Mouse (Mus musculus) testis, postnatal 10 days (tissue): ENCODE data around the gene 4930562C15Rik.
A peak's percentile ranks its signal among the peaks of the same experiment; 100 is the strongest.

Experiments
- DNase-seq: peaks from one replicate; pipeline ENCODE4 v3.0.0; 2021; ENCODE audit warnings: low spot score

The 4930562C15Rik gene

DNA sequence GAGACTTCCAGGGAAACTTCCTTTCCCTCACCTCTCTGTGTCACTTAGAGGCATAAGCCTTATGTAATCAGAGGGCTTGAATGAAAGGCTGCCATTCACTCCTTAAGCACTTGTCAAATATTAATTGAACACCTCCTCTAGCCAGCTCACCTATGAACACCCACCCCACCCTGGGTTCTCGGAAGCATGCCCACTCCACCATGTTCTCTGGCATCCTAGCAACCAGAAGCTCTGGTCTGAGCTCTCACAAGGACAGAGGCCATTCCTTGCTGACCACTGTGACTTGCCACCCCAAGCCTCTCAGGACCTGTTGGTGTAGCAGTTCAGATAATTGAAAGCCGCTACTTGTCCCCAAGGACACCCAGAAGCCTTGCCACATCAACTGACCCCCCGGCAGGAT is at the start of gene 4930562C15Rik:
4930562C15Rik (plus strand) TSS at position 226 of the 400 bp plus-strand sequence.
- no peak for DNase-seq

DNA sequence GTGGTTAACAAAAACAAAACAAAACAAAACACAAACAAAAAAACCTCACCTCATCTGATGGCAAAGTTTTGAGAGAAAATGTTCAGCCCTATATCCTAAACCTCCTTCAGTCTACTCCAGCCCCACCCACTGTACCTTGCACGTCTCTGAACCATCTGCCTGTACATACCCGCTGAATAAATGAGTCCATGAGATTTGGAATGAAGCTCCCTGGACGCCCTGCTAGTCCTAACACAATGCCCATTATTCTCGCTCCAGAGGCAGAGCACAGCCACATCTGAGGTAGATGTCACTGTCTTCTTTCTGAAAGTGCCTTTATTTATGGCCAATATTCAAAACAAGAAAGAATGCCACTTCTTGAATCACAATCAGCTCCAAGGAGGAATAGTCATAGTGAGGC is 49.5 kb upstream of the 4930562C15Rik start:
- DNase-seq: peak; percentile 23

DNA sequence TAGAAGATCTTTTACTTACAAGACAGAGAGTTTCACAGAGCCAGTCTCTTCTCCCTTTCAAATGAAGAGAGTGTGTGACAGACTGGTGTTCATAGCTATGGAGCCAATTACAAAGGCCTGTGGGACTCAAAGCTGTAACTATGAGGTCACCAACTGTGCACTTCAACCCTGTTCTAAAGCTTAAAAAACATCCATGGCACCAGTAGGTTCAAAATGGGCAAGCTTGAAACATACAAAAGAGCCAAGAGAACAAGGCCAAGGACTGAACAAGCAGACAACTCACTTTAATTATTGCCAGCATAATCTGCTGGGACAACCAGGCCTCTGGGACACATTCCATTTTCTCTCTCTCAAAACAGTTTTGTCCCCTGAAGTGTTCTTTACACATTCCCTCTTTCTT is 47.0 kb upstream of the 4930562C15Rik start:
- DNase-seq: no peak

DNA sequence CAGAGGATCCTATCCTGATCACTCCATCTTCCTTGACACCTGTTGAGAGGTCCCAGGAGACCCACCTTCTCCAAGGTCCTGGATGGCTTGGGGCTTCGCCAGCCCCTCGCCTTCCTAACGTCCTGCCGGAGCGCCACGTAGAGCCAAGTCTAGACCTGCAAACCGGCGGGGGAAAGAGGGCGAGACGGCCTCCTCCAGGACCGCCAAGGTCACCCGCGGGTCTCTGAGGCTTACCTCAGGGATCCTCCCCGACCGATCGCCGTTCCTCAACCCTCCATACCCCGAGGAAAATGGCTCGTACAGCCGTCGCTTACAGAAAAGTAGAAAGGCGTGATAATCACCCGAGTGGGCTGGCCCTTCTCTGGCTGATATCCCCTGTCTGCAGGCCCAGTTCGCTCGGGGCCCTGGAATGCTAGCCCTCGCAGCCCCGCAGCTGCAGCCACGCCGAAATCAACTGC is 45.9 kb upstream of the 4930562C15Rik start:
- DNase-seq: peak; percentile 73

DNA sequence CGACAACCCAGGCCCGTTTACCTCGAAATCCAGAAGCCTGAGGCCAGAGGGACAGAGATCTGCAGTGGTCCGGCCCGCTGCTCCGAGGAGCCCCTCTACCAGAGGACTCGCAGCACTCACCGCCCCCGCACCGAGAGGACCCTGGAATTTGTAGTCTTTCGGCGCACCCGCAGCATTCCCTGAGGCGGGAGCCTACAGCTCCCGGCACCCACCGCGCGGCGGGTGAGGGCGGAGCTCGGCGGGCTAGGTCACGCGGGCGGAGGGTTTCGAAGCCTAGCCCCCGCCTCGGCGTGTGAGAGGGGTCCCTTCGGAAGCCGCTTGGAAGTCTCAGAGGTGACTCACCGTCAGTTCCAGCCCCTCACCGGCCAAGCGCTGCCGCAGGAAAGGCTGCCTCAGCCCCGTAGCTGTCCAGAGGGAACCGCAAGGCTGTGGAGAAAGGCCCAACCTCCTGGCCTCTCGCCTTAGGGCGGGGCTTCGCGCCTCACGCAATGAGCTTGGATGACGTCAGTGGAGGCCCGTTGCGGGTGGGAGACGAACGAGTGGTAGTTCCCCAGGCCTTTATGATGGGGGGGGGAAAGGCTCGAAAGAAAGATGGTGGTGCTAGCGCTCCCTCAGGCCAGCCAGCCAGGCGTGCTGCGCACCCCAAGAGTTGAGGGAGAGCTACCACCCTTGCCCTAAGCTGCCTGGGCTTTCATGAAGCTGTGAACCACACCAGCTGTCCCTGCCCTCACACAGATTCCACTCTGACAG is 45.2 kb upstream of the 4930562C15Rik start, which contains the start of gene Cdip1:
Cdip1 (minus strand) TSS at position 483 of the 750 bp plus-strand sequence.
- peak; percentile 96 for DNase-seq

DNA sequence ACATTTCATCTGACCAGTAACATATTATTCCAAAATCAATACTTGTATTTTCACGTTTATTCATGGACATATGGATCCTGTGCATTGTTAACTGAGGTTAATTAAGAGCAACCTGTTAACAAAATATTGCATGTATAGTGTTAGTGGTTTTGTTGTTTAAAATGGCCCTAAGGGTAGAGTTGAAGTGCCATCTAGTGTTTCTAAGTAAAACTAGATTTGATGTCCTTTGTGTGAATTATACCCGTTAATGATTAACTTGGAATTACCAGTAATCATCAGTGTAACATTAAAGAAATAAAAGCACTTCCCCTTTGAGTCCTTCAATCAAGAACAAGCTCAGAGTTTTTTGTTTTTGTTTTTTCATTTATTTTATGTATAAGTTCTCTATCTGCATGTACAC is 43.9 kb upstream of the 4930562C15Rik start:
- DNase-seq: no peak

DNA sequence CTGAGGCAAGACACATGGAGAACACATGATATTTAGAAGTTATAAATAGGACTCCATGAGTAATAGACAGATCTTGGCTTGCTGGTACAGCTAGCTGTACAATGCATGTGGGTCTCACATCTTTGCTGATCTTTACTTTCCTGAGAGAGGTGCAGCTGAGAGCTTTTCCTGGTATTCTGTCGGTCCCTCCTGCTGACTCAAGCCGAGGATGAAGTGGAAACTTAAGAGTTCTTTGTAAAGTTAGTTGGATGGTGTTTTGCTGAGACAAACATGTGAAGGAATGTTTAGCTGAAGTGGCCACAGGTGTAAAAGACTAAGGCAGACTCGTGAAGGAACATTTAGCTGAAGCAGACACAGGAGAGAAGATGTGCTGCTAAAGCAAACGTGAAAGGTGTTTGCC is 38.6 kb upstream of the 4930562C15Rik start:
- DNase-seq: no peak

DNA sequence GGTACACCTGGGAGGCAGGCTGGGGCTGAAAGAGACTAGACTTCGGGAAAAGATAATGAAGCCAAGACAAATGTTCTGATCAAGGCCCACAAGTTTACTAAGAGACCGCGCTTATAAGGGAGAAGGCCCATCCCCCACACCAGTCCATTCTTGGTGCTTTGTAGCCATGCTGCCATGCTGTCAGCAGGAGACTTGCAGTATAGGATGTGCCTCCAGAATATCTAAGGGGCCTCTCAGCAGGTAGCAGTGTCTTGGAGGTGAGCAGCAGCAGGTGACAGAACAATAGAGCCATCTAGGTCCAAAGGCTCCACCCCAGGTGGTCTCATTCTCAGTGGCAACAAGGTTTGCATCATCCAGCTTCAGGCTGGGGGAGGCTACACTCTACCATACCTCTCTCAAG is 16.9 kb upstream of the 4930562C15Rik start:
- DNase-seq: no peak

DNA sequence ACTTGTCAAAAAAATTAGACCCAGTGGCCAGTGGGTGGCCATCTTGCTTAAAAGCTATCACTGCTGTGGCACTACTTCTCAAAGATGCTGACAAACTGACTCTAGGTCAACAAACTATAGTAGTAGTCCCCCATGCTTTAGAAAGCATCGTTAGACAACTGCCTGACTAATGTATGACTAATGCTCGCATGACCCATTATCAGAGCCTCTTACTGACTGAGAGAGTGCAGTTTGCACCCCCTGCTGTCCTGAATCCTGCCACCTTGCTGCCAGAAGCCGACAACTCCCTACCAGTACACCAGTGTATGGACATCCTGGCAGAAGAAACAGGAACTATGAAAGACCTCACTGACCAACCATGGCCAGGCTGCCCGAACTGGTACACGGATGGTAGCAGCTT is 10.8 kb upstream of the 4930562C15Rik start:
- peak; percentile 24 for DNase-seq

DNA sequence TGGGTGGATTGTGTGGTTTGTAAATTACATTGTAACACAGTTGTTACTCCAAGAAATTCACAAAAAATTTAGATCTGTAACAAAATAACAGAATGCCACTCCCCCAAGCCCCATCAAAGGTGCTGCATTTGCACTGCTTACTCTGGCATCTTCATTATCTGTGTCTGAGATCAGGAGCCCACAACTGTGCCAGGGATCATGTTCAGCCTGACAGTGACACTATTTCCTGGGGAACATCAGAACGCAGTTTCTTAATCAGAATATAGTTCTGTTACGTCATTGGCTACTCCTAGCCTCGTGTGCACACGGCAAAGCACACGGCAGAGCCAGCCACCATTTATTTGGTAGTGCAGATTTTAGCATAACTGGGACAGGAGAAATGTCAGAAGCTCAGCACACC is 7.6 kb upstream of the 4930562C15Rik start:
- no peak for DNase-seq

DNA sequence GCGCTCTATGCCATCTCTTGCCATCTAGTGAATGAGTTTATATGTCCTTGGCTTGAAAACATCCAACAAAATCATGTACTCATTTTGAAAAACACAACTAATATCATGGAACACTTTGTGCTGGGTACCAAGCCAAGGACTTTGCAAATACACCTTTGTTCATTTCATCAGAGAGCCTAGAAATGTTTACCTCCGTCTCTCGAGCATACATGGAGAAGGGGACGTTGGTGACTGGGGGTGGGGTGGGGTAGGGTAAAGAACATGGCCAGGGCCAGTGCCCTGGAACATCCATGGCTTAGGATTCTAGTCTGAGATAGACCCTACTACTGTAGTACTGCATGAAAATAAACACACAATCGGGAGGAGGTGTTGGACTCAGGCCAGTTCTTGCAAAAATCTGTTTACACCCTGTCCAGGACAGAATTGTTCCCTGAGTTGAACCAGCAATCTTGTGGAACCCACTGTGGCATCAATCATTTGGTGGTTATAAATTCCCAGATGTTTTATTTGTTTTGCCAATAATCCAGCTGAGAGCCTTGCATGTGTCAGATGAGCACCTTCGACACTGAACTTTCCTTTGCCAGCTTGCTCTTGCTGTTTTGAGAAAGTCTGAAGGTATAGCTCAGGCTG is 5.8 kb upstream of the 4930562C15Rik start:
- DNase-seq: no peak

DNA sequence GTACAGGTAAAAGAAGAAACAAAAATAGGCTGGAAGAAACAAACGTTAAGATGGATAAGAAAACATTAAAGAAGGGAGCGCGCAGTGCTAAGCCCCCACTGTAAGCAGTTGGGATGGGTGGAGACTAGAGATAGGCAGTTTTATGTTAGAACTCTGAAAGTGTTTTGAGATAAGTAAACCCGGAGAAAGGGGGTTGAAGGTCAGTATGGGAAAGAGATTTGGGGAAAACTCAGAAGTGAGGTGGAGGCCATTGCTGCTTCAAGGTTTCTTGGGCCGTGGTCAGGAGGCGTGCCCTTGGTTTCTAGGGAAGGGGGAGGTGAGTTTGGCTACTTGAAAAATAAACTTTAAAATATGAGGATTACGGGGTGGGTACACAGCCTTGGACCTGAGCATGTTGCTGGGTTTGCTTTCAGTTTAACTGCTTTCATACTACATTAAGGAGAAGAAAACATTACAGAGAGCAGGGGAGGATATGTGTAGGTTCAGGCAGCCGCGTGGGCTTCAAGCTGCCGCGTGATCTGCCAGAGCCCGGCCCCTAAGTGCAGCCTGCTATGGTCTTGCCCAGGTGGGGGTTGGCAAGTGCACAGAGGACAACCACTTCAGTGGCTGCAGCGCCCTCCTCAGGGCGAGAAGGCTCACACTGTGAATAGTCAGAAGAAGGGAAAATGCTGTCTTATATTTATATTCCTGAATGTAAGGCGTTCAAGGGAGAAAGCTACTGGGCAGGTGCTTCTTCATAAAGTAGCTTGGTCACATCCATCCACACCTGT is 3.4 kb upstream of the 4930562C15Rik start:
- DNase-seq: peak; percentile 80

DNA sequence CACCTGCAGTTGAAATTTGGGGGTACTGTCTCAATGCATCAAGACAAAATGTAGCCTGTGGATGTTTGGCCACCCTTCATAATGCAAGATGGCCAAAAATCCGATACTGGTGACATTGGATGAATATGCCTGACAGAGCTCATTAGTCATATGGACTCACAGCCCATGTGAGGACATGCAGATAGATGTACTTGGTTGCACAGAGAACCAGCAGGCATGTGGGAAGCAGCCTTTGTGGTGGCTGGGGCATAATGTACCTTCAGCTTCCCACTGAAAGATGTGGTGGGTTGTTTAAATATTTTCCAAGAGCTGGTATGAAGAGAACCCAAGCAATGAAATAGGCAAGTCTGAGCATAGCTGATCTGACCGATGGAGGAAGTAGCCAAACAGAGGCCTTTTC is 1.4 kb upstream of the 4930562C15Rik start:
- DNase-seq: no peak

DNA sequence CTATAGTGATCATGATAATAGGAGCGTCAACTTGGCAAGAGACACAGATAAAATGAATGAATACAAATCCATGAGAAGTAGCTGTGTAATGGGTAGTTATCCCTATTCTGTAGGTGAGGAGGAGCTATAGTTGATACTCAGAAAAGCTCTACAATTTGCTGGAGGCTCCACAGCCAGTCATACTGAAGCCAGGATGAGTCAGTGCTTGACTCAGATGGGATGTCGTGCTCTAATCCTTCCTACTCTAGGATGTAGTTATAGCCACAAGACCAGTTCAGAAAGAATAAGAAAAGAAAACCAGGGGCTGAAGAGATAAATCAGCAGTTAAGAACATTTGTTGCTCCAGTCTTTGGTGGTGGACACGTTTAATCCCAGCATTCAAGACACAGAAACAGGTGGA is 2.4 kb downstream of the 4930562C15Rik start:
- no peak for DNase-seq

DNA sequence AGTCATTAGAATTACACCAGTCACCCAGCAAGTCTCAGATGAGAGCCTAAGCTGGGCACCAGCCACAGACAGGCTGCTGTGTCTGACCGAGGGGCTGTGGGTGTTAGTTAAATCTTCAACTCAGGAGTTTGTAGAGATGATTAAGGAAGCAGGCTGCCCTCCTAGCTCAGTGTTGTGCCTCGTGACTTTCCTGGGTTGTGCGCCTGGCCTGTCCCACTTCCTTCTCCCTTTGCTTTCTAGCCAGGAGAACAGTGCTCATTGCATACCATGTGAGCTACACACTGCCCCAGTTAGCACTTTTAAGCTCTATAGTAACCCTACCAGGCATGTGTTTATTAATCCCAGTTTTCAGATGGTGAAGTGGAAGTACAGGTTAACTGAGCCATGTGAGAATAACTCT is 4.3 kb downstream of the 4930562C15Rik start:
- DNase-seq: no peak

DNA sequence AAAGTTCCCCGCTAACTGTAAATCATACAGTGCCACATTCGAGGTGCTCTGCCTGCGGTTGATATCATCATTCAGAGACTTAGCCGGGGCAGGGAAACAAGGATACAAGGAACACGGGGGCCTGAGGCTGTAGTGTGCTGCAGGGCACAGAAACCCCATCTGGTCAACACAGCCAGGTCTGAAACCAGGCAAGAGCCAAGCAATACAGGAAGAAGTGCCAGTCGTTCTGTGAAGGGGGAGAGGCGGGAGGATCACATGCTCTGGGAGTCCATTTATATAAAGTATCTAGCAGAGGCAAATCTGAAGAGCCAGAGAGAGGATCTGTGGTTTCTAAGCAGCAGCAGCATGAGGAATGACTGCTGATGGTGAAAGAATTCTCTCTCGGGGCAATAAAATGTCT is 5.0 kb downstream of the 4930562C15Rik start:
- no peak for DNase-seq

DNA sequence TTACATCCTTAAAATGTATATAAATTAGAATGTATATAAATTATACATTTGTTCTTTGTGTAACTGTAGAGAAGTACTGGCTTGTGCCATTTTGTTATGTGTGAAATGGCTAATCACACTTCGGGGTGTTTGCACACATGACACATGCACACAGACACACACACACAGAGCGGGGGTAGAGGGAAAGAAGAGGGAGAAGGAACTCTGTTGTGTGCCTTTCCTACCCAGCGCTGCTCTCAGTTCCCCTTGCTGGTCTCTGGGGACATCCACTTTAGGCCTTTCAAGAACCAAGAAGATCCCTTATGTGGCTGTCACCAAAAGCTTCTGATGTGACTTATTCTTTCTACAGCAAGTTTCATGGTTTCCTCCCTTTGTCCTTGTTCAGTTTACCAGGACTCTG is 11.8 kb downstream of the 4930562C15Rik start:
- DNase-seq: no peak

DNA sequence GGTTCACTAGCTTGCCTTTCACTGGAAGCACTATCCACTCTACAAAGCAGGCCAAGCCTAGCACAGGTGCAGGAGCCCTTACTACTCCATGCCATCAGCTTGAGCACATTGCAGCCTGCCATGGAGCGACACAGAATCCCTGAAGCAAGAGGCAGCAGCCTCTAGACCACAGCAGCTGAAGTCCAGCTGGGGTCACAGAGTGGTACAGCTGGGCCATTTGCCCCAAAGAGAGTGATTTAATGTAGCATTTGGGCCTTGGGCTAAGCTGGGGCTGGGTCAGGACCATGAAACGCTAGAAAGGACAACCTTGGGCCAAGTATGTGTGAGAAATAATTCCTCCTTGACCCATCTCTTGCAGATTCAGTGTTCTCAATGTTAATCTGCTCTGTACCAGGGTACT is 12.9 kb downstream of the 4930562C15Rik start:
- no peak for DNase-seq

DNA sequence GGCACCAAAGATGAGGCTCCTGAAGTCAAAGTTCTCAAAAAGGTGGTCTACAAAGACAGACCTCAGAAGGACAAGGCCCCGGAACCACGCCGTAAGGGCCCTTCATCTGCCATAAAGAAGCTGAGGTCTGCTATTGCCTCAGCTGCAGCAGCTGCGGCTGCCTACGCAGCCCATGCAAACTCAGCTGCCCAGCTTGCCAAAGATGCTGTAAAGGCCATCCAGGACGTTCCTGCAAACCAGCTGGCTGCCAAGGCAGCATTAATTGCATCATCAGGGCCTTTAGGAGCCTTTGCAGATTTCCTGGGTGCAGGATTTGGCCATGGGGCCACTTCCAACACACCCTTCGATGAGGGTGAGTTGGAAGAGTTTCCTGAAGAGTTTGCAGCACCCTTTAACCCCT is 15.1 kb downstream of the 4930562C15Rik start:
- DNase-seq: no peak

DNA sequence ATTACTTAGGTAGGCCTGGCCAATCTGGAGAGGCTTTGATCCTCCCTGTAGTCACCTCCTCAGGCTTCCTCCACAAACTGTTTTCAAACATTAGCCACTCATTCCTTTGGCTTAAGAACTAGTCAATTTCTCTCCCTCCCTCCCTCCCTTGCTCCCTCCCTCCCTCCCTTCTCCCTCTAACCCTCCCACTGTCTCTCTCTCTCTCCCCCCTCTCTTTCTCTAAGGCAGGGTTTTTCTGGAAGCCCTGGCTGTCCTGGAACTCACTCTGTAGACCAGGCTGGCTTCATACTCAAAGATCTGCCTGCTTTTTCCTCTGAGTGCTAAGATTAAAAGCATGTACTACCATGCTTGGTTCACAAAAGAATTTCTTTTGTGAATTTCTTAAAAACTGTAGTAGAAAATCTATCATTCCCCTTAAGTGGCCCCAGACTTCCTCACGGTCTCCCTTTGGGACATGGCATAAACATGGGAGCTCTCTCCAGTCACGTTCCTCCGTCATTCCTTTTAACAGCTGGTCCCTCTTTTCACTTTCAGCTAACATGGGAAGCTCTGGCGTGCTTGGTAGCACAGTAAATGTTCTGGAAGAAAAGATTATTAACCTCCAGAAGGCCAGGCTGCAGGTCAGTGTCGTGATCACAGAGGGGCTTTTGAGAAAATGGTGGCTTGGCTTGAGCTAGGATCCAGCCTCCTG is 15.9 kb downstream of the 4930562C15Rik start:
- DNase-seq: no peak

DNA sequence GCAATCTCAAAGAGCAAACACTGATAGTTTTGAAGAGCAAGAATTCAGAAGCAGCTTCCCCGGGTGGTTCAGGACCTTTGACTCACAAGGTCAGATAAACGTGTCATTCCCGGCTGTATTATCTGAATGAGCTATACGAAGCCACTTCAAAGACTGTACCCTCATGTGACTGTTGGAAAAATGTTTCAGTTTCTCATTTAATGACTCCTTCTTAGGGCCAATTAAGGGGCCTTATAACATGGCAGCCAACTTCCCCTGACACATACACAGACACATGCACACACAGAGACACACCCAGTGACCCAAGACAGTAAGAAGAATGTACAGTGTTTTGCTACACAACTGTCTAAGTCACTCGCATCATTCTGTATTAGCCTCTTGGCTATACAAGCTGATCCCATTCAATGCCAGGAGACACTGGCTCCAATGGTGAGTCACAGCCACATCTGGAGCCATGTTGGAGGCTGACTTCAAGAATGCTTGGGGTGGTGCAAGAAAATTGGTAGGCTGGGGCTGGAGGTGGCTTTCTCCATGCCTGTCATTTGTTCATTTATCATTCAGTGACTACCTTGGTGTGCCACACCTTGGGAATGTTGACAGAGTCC is 19.9 kb downstream of the 4930562C15Rik start:
- no peak for DNase-seq

DNA sequence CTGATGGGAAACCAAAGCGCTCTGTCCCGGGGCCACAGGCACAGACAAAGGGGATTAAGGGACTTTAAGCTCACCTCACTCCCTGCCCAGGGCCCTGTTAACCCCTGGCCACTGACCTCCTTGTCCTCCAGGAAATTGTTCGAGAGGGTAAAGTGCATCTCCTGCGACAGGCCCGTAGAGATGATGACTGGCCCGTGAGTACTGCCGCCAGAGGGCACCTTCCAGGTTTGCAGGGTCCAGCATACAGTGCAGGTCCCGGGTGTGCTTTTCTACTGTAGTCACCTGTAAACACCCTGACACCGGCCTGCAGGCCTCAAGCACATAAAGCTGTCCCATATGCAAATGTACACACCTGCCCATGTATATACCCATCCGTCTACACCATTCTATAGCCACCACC is 26.2 kb downstream of the 4930562C15Rik start:
- DNase-seq: peak; percentile 56
